Mouse (Mus musculus) heart, postnatal 4 days (tissue): ENCODE measurements around the gene Mymk. TPM values are rescaled to one million over a fixed set of nuclear protein-coding genes. Genes with fewer than 3 reads are reported as not detected.
A peak's percentile ranks its signal among the peaks of the same experiment; 100 is the strongest.

Experiments
- DNase-seq: peaks from one replicate; pipeline ENCODE4 v3.0.0; 2021
- total RNA-seq, 2 experiments: library from RNA; stranded (reverse); gene quantifications; 2 replicates each; pipeline ENCODE4 v1.2.3; 2021

Gene Mymk
- total RNA-seq, 2 experiments from 2014 or later: not detected

- DNase-seq: no peak
Observed at GRCm38 (mm10) chr2:27078312-27078711, 6.3 kb upstream of the Mymk start.

DNA sequence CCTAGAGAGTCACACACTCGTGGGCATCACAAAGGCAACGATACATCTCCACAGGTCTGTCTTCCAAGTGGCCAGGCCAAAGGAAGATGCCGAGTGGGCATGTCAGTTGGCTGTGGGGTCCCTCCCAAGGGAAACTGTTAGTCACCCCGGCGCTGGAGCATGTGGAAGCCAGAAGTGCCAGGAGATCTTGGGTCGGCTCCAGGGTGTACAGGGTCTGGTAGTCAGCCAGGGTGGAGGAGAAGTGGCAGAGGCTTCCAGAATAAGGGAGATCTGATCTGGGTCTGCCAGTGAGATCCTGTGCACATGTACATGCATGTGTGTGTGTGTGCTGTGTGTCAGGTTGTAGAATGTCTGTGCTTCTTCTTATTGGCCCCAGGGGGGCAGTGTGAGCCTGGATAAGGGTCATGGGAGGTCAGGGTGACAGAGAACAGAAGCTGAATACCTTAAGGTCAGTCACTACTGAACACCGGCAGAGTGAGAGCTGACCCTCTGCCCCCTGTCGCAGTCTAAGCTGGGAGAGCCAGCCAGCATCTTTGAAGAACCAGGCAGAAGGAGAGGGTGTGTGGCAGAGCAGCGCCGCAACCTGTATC is 5.8 kb upstream of the Mymk start:
- DNase-seq: peak; percentile 71

DNA sequence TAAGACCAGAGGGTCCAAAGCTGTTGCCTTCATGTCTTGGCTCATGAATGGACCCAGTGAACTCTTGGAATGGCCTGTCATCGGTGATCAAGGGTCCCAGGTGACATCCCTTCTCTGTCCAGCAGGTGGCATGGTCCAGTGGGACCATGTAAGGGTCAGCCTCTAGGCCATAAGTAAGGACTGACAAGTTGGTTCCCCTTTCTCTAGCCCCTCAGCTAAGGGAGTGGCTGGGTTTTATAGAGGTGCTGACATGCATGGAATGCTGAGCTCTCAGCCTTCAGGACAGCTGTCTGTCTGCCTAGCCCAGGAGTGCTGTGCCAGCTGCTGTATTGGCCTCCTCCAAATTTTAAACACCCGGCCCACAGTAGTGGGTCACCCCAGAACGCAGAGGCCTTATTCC is 3.5 kb upstream of the Mymk start:
- peak; percentile 77 for DNase-seq

DNA sequence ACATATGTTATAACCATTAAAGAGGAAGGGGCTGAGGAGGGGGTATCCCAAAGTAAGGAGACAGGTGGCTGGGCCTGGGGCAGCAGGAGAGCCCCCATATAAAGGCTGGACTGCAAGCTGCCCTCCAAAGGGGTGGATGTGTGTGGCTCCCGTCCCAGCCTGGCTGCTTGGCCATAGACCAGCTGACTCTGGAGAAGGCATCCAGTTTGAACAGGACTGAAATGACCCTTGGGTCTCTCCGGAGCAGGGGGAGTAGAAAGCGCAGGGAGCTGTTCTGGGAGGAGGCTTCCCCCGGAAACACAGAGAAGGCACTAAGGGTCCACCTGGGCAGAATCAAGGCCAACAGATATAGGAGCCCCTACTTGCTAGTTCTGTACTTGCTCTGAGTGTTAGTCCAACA is 2.8 kb upstream of the Mymk start:
- peak; percentile 73 for DNase-seq

DNA sequence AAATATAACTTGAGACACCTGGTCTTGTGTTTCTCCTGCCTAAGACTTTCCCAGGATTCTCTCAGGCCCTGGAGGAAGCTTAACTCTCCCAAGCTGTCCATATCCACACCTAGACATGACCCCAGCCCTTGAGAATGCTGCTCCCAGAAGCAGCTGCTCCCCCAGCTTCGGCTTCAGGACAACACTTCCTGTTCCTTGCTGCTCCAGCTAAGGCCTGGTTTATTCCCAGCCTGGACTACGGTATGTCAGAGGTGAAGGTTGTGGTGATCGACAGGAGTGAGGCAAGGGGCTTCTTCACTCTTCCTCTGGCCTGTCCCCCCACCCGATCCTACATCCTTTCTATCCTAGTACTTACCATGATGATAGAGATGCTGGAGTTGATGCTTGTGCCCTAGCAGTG is 1.4 kb upstream of the Mymk start:
- DNase-seq: no peak

DNA sequence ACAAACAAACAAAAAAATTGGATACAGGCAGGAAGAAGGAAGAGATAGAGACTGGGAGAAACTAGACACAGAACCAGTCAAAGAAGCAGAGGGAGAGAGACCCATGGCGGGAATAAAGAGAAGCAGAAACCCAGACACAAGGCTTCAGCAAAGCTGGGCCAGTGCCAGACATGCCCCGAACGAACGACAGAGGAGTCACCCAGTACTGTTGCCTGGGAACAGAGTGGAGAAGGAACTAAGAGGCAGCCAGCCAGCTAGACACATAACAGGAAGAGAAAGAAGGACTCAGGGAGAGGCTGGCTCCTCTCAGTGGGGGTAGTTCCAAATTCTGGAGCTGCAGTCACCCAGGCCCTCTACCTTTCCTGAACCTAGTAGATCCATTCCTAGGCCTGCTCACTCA is 842 bp downstream of the Mymk start:
- DNase-seq: peak; percentile 86

DNA sequence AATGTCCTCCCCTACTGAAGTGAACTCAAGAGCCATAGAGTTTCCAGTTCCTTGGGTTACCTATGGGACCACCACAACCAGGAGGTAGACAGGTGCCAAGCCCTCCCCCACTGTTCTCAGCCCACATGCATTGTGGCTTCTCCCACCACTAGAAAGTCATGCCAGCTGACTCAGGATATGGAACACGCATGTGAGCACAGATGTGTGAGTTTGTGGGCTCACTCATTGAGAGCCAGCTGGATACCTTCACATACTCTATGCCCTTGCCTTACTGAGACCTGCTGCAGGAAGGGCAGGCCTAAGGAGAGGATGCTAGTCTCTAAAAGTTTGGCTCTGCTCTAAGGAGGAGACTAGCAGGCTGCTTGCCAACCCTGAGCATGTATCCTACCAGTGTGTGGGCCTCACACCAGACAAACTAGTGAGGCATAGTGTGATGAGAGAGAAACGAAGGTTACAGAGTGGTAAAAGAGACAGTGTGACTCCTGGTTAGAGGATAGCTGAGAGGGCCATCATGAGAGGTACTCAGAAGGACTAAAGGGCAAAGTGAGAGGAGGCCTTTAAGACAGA is 1.6 kb downstream of the Mymk start:
- DNase-seq: no peak

DNA sequence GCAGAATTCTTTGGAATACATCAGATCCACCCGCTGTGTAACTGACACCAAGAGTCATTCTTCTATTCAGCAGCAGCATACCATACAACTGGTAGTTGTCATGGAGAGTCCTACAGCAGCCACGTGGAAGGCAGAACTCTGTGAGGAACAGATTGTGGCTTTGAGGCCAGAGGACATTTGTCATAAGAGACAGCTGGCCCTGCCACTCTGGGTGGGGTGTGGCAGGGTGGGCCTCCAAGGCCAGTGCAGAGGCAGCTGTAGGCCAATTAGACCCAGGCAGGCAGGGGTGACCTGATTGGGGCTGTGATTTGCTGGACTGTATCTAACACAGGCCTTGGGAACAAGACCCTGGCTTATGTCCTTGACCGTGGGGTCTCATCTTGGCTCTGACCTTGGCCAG is 2.3 kb downstream of the Mymk start:
- DNase-seq: no peak

GRCm38 (mm10) chr2:27067996-27068395 is 4.0 kb downstream of the Mymk start:
- no peak for DNase-seq

DNA sequence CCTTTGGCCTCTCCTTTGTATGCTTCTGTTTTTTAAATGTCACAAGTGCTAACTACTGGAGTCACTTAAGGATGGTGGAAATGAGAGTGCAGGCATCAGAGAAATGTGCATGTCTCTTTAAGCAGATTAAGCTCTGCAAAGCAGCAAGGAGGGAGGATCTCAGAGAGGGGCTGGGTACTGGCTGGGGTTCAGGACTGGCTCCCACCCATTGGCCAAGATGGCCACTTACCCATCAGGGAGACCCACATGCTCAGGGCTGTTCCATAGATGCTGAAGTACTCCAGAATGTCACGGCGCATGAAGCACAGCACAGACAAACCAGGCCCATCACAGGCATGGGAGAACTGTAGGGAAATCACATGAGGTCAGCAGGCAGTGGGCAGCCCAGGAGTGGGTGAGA is 4.9 kb downstream of the Mymk start:
- no peak for DNase-seq

DNA sequence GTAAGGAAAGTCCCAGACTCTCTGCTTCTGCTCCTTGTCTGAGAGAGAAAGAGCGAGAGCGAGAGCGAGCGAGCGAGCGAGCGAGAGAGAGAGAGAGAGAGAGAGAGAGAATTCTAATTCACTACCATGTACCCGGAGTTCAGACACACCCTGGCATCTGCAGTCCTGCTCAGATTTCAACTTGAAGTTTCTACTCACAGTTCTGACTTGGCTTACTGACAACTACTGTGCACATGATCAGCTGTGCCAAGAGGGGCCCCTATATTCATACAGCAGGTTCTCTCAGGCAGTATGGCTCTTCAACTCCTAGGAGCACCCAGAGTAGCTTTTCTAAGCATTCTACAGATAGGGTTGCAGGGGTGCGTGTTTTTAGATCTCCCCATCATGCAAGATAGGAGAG is 12.8 kb downstream of the Mymk start:
- no peak for DNase-seq

GRCm38 (mm10) chr2:27058751-27059150 is 13.2 kb downstream of the Mymk start:
- DNase-seq: no peak

DNA sequence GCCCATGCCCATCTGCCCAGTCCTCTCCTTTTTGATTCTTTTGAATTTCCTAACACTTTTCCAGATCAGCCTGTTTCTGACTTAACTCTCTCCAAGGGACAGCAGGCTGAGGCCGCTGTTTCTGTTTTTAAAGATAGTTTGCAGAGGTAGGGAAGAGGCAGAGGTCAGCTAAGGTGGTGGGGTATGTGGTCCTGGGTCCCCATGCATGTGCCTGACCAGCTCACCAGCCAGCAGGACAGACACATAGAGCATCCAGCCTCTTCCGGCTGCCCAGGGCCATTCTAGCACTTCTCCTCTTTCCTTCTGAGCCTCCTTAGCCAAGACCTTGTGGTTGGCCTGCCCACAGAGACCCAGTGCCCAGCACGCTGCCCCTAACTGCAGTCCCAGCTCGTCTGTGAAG is 13.7 kb downstream of the Mymk start:
- no peak for DNase-seq

DNA sequence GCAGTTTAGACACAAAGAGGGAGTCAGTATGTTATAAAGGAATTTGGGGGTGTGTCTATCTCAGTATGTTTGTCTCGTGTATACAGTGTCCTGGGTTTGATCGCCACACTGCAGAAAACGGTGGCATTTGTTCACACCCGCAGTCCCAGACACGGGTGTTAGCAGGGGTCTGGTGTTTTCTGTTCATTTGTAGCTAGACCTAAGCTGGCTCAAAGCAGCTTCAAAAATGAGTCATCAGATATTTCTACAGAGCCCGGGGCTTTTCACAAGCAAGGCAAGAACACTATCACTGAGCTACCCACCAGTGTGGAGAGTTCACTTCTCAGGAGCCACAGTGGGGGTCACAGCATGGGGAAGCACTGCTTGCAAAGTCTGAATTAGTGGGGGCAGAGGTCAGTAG is 22.6 kb downstream of the Mymk start:
- no peak for DNase-seq

- DNase-seq: peak; percentile 83
Observed at GRCm38 (mm10) chr2:27045979-27046770, 25.8 kb downstream of the Mymk start.

GRCm38 (mm10) chr2:27044641-27045040 is 27.3 kb downstream of the Mymk start:
- no peak for DNase-seq

DNA sequence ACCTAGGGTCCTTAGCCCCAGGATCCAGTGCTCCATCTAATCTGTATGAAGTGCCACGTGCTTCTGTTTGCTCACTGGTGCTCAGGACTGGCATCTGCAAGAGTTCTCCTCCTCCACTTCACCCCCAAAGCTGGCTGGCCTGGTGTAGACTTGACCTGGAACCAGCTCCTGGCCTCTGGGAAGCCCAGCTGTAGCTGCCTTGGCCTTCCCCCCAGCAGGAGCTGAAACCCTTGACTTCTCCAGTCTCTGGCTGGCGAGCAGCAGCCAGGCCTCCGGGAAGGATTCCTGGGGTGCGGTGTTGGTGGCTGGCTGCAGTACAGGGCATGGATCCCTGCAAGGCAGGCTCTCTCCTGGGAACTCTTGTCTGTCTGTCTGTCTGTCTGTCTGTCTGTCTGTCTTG is 27.8 kb downstream of the Mymk start:
- no peak for DNase-seq

DNA sequence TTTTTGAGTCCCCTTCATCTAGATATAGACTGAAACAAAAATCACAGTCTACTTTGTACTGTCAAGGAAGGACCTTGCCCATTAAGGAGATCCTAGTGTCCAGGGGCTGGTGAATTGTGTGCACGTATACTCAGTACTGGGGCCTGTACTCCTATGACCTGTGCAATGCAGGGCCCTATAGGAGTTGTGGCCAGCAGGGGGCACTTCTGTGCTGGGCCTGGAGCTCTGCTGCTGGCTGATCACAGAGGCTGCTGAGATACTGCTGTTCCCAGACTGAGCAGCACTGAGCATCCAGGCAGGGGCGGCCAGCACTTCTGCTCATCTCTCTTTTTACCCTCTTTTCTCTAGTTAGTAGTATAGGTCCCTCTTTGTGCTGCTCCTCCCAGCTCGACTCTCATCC is 28.5 kb downstream of the Mymk start:
- peak; percentile 93 for DNase-seq

GRCm38 (mm10) chr2:27042131-27042844 is 29.7 kb downstream of the Mymk start:
- no peak for DNase-seq

- peak; percentile 37 for DNase-seq
Observed at GRCm38 (mm10) chr2:27039286-27039685, 32.7 kb downstream of the Mymk start.

GRCm38 (mm10) chr2:27038596-27038995 is 33.4 kb downstream of the Mymk start:
- DNase-seq: peak; percentile 88

- no peak for DNase-seq
Observed at GRCm38 (mm10) chr2:27037008-27037407, 35.0 kb downstream of the Mymk start.

DNA sequence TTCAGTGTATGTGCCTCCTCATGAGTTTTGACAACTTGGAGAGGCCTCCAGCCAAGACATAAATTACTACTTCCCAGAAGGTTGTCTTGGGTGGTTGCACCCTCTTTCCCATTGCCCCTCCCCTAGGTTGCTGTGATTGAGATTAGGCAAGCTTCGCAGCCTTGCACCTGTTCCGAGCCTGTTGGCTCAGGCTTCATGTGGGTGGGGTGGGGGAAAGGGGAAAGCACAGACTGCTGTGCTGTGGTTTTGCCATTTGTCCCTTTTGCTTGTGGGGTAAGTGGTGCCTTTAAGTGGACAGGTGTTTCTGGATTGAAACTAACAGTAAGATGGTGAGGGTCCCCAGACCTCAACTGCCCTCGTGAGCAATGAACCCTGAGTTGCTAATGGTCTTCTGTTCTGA is 36.0 kb downstream of the Mymk start:
- no peak for DNase-seq
